In genomic region chr2:161148428-161149020, GRCm38 (mm10) we compare ENCODE assay signal across 16 mouse cellular contexts. TPM values are rescaled to one million over a fixed set of nuclear protein-coding genes. Genes with fewer than 3 reads are reported as not detected.
DNase-seq lines count a peak whose midpoint lies in the region; ATAC-seq and TF ChIP-seq lines count a peak whose summit lies in the region.
"Had no signal": no experiment of that assay in that cellular context is flagged by ENCODE, and none has a peak within 500 bp of the region (broad histone marks: within the 10 kb centered on the region; RNA-seq: fewer than 3 reads in every experiment).

No protein-coding gene starts in this region.

- H3K4me1 ChIP-seq in forebrain, embryonic 13.5 days, result peaks cover 29% of the 10 kb centered on the region
- peaks cover 23% of the 10 kb centered on the region for H3K4me1 ChIP-seq in forebrain, embryonic 12.5 days
- H3K4me1 ChIP-seq in ES-E14 (ENCODE audit: control insufficient read depth in 2 of 2, insufficient read depth in 2 of 2, low read length in 2 of 2, poor library complexity in 1 of 2), result 0 out of 4 replicates have a peak, but pooled peaks cover 0 to 3% of the 10 kb centered on the region in 2 experiments
- H3K4me1 ChIP-seq in forebrain, embryonic 15.5 days, result peaks cover 22% of the 10 kb centered on the region
- H3K4me1 ChIP-seq in midbrain, embryonic 14.5 days (ENCODE audit: control insufficient read depth, insufficient read depth, low read length), result peaks cover 15% of the 10 kb centered on the region
- H3K4me1 ChIP-seq: limb, embryonic 12.5 days; liver, embryonic 15.5 days had no signal

- WGBS in forebrain, embryonic 13.5 days, result 29% methylated on average over 3 of the region's 3 CpGs
- WGBS in forebrain, embryonic 12.5 days, result 40% methylated on average over 3 of the region's 3 CpGs
- WGBS in forebrain, embryonic 15.5 days, result 33% methylated on average over 3 of the region's 3 CpGs
- 34% methylated on average over 3 of the region's 3 CpGs for WGBS in midbrain, embryonic 14.5 days

- ATAC-seq in forebrain, embryonic 13.5 days, result no peak
- ATAC-seq in forebrain, embryonic 12.5 days (ENCODE audit: low FRiP score), result no peak
- no peak for ATAC-seq in forebrain, embryonic 15.5 days (replicated peaks)
- 0 out of 2 replicates have a peak, but pooled peaks have one; percentile 11 for ATAC-seq in midbrain, embryonic 14.5 days (ENCODE audit: low FRiP score, low TSS enrichment)
- ATAC-seq: activated CD4-positive, CD25-positive, alpha-beta regulatory T cell, adult 4 months; intestine, embryonic 16.5 days had no signal

- H3K9ac ChIP-seq in forebrain, embryonic 13.5 days, result no peak overlapping the region
- no peak overlapping the region for H3K9ac ChIP-seq in forebrain, embryonic 12.5 days
- H3K9ac ChIP-seq in ES-E14 (ENCODE audit: insufficient read depth, low read depth, low read length, poor library complexity, severe bottlenecking), result no peak overlapping the region
- no peak overlapping the region for H3K9ac ChIP-seq in forebrain, embryonic 15.5 days (replicated peaks)
- no peak overlapping the region for H3K9ac ChIP-seq in midbrain, embryonic 14.5 days (replicated peaks; ENCODE audit: low read length)
- H3K9ac ChIP-seq: limb, embryonic 12.5 days; liver, embryonic 15.5 days had no signal

- H3K9me3 ChIP-seq in forebrain, embryonic 13.5 days (replicated peaks), result no peaks in the 10 kb centered on the region
- H3K9me3 ChIP-seq in forebrain, embryonic 12.5 days, result no peaks in the 10 kb centered on the region
- H3K9me3 ChIP-seq in ES-E14 (ENCODE audit: control insufficient read depth, insufficient read depth, low read depth, low read length), result no peaks in the 10 kb centered on the region
- H3K9me3 ChIP-seq in forebrain, embryonic 15.5 days, result no peaks in the 10 kb centered on the region
- no peaks in the 10 kb centered on the region for H3K9me3 ChIP-seq in midbrain, embryonic 14.5 days (ENCODE audit: control insufficient read depth, low read length)
- H3K9me3 ChIP-seq: limb, embryonic 12.5 days; liver, embryonic 15.5 days had no signal

- H3K27ac ChIP-seq in forebrain, embryonic 13.5 days, result 0 out of 2 replicates have a peak overlapping the region, but pooled peaks have one; percentile 72
- H3K27ac ChIP-seq in forebrain, embryonic 12.5 days, result no peak overlapping the region; the same call in 1 of the 2 replicates
- peak overlapping the region; percentile 47; the same call in 1 of the 2 replicates for H3K27ac ChIP-seq in ES-E14 (ENCODE audit: insufficient read depth, low read depth, low read length, poor library complexity, severe bottlenecking)
- H3K27ac ChIP-seq in forebrain, embryonic 15.5 days (replicated peaks), result peak overlapping the region; percentile 54
- H3K27ac ChIP-seq in midbrain, embryonic 14.5 days (replicated peaks; ENCODE audit: low read depth, low read length), result peak overlapping the region; percentile 76
- H3K27ac ChIP-seq: limb, embryonic 12.5 days; liver, embryonic 15.5 days had no signal

- no peak overlapping the region for H3K4me2 ChIP-seq in forebrain, embryonic 13.5 days
- no peak overlapping the region for H3K4me2 ChIP-seq in forebrain, embryonic 12.5 days
- H3K4me2 ChIP-seq in forebrain, embryonic 15.5 days (replicated peaks), result no peak overlapping the region
- H3K4me2 ChIP-seq in midbrain, embryonic 14.5 days (ENCODE audit: low read length), result no peak overlapping the region
- H3K4me2 ChIP-seq: limb, embryonic 12.5 days; liver, embryonic 15.5 days had no signal

- 0 out of 2 replicates have a peak, but pooled peaks cover 4% of the 10 kb centered on the region for H3K27me3 ChIP-seq in forebrain, embryonic 13.5 days
- H3K27me3 ChIP-seq in forebrain, embryonic 12.5 days, result peaks cover 7% of the 10 kb centered on the region
- H3K27me3 ChIP-seq in forebrain, embryonic 15.5 days, result no peaks in the 10 kb centered on the region
- H3K27me3 ChIP-seq in midbrain, embryonic 14.5 days (ENCODE audit: control insufficient read depth, insufficient read depth, low read length), result no peaks in the 10 kb centered on the region
- H3K27me3 ChIP-seq: limb, embryonic 12.5 days; liver, embryonic 15.5 days had no signal

- H3K4me3 ChIP-seq in forebrain, embryonic 13.5 days, result no peak overlapping the region
- H3K4me3 ChIP-seq in forebrain, embryonic 12.5 days (replicated peaks), result no peak overlapping the region
- no peak overlapping the region for H3K4me3 ChIP-seq in ES-E14 (ENCODE audit: insufficient read depth in 1 of 2, low read depth in 1 of 2, low read length in 2 of 2, poor library complexity in 1 of 2, severe bottlenecking in 1 of 2)
- no peak overlapping the region for H3K4me3 ChIP-seq in forebrain, embryonic 15.5 days
- H3K4me3 ChIP-seq in midbrain, embryonic 14.5 days (replicated peaks; ENCODE audit: low read depth, low read length), result no peak overlapping the region
- H3K4me3 ChIP-seq: limb, embryonic 12.5 days; liver, embryonic 15.5 days had no signal

- H3K36me3 ChIP-seq in forebrain, embryonic 13.5 days (ENCODE audit: poor library complexity, severe bottlenecking), result no peaks in the 10 kb centered on the region
- no peaks in the 10 kb centered on the region for H3K36me3 ChIP-seq in forebrain, embryonic 12.5 days (replicated peaks)
- H3K36me3 ChIP-seq in ES-E14 (ENCODE audit: control insufficient read depth, insufficient read depth, low read length, poor library complexity, severe bottlenecking), result no peaks in the 10 kb centered on the region
- no peaks in the 10 kb centered on the region for H3K36me3 ChIP-seq in forebrain, embryonic 15.5 days
- H3K36me3 ChIP-seq in midbrain, embryonic 14.5 days (ENCODE audit: control insufficient read depth, insufficient read depth, low read length), result no peaks in the 10 kb centered on the region
- H3K36me3 ChIP-seq: limb, embryonic 12.5 days; liver, embryonic 15.5 days had no signal

- in situ Hi-C loops in ES-E14 (cut with MboI; ENCODE audit: low sequenced_read_pairs in 2 of 2, unreplicated experiment in 2 of 2), result no loop called here

- DNase-seq in ES-E14 (ENCODE audit: low read depth, low spot score), result peak; percentile 9
- DNase-seq in midbrain, embryonic 14.5 days, result no peak
- DNase-seq in adrenal gland, postnatal 4 days (ENCODE audit: low spot score in 2 of 2), result no peak
- DNase-seq in T-cell, adult 2 months (ENCODE audit: low spot score), result no peak
- DNase-seq in layer of hippocampus, postnatal 10 days (ENCODE audit: low spot score in 2 of 2), result no peak
- DNase-seq: adrenal gland, postnatal 36 days; heart, postnatal 14 days; kidney, postnatal 14 days; lung, postnatal 4 days had no signal

TF ChIP-seq in ES-E14, 5 proteins besides CTCF, POLR2A, EP300 and RAD21:
- TF ChIP-seq ZNF384 (IDR thresholded peaks at IDR 0.05; ENCODE audit: low read depth, low read length), result no peak
- TF ChIP-seq MAFK (IDR thresholded peaks at IDR 0.05; ENCODE audit: insufficient read depth, low read depth, low read length), result no peak
- no peak for TF ChIP-seq CHD2 (IDR thresholded peaks at IDR 0.05; ENCODE audit: low read depth, low read length)
- no peak for TF ChIP-seq HCFC1 (IDR thresholded peaks at IDR 0.05; ENCODE audit: borderline replicate concordance, insufficient read depth, low read length)
- no peak for TF ChIP-seq ZC3H11A (IDR thresholded peaks at IDR 0.05; ENCODE audit: borderline replicate concordance, low read depth, low read length)

RNA-seq across cellular contexts. Expression of gene Chd6, which starts 39.6 kb away (rescaled TPM):
- 40.4 and 44.4 TPM in 2 replicates for polyA plus RNA-seq in forebrain, embryonic 13.5 days (2015; fragmentation: Nextera tagmentation; extraction: Ambion mirVana)
- 45.8 and 50.3 TPM in 2 replicates for polyA plus RNA-seq in forebrain, embryonic 12.5 days (2016; fragmentation: Nextera tagmentation; extraction: Ambion mirVana)
- 50.7 and 64.7 TPM in 2 replicates for total RNA-seq in ES-E14 (2012; rRNA removed)
- 39.5 and 40.5 TPM in 2 replicates for polyA plus RNA-seq in forebrain, embryonic 15.5 days (2015; fragmentation: Nextera tagmentation; extraction: Ambion mirVana)
- 37.8 and 45.9 TPM in 2 replicates for polyA plus RNA-seq in midbrain, embryonic 14.5 days (2014; fragmentation: Nextera tagmentation; extraction: Ambion mirVana)
- total RNA-seq in adrenal gland, postnatal 4 days (2021), result 10 to 100 TPM; 57.8 to 62.7 TPM
- total RNA-seq in layer of hippocampus, postnatal 10 days (2021), result 10 to 100 TPM; 55.9 to 63.9 TPM
